Comparison of ENCODE assay signal across 8 mouse cellular contexts in the genomic region with DNA sequence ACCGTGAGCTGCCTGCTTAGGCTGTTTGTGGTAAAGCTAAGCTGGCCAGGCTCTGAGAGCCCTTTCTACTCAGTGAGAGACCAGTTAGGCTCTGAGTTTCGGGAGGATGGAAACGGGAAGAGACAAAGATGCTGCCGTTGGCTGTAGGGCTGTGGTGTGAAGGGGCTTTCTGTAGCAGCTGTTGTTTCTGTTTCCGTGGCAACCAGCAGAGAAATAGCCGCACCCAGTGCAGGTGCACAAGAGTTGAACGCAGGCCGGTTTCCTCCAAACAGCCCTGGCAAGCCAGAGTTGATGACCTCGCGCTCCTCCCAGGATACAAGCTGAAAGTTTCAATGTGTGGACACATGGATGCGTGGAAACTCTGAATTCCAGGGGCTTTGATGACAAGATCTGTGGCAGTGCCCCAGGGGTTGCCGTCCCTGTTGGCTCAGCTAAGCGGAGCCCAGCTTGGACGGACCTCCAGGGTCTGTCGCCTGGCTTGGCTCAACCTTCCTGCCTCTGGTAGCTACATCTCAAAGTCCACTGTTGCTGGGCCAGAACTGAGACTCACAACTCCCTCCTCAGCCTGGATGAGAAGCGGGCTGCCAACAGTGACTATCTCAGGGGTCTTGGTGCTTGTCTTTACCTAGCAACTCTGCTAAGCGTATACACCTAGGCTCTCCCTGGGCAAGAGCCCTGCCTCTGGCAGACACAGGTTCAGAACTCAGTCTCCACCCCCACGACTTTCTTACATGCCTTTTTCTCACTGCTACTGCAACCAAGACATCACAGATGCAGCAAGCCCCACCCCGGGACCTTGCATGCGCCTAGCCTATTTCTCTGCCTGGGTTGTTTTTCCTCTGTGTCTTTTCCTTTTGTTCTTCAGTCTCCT.
A peak's percentile ranks its signal among the peaks of the same experiment; 100 is the strongest.
DNase-seq lines count a peak whose midpoint lies in the region; ATAC-seq and TF ChIP-seq lines count a peak whose summit lies in the region.

No protein-coding gene starts in this region.

- DNase-seq in left cerebral cortex, postnatal 4 days: peak; percentile 73
- DNase-seq in left cerebral cortex, adult 8-10 months (ENCODE audit: low spot score in 2 of 2): no peak
- peak; percentile 53 for DNase-seq in forebrain, embryonic 11.5 days (ENCODE audit: low spot score)
- DNase-seq in hindbrain, embryonic 10.5 days (ENCODE audit: low spot score): peak; percentile 53
- peak; percentile 57 for DNase-seq in liver, postnatal 0 days
- DNase-seq in urinary bladder, postnatal 14 days (ENCODE audit: low spot score): no peak
- DNase-seq in right cerebral cortex, adult 18-20 months: no peak

- no peaks in the 10 kb centered on the region for H3K27me3 ChIP-seq in forebrain, embryonic 11.5 days (ENCODE audit: control insufficient read depth, insufficient read depth, low read length)
- 0 out of 2 replicates have a peak, but pooled peaks cover 3% of the 10 kb centered on the region for H3K27me3 ChIP-seq in hindbrain, embryonic 10.5 days (ENCODE audit: insufficient read depth, poor library complexity, severe bottlenecking)
- H3K27me3 ChIP-seq in liver, postnatal 0 days (ENCODE audit: insufficient read depth, low read length): no peaks in the 10 kb centered on the region
- no peaks in the 10 kb centered on the region for H3K27me3 ChIP-seq in neural tube, embryonic 14.5 days (ENCODE audit: control insufficient read depth, insufficient read depth, low read length)

- H3K27ac ChIP-seq in forebrain, embryonic 11.5 days (ENCODE audit: low read depth, low read length): 0 out of 2 replicates have a peak overlapping the region, but pooled peaks have one; percentile 2
- peak overlapping the region; percentile 73 for H3K27ac ChIP-seq in hindbrain, embryonic 10.5 days
- peak overlapping the region; percentile 81 for H3K27ac ChIP-seq in liver, postnatal 0 days (ENCODE audit: low read depth)
- H3K27ac ChIP-seq in neural tube, embryonic 14.5 days (ENCODE audit: low read depth, low read length): 0 out of 2 replicates have a peak overlapping the region, but pooled peaks have one; percentile 28

- no peak for TF ChIP-seq CTCF in liver, postnatal 0 days (IDR thresholded peaks at IDR 0.05; ENCODE audit: low read depth)

- no peak for TF ChIP-seq EP300 in liver, postnatal 0 days (IDR thresholded peaks at IDR 0.05; ENCODE audit: low read depth)

- WGBS in forebrain, embryonic 11.5 days: 51% methylated on average over 20 of the region's 20 CpGs
- 52% methylated on average over 20 of the region's 20 CpGs for WGBS in hindbrain, embryonic 10.5 days
- WGBS in liver, postnatal 0 days (ENCODE audit: insufficient replicate concordance): 41% methylated on average over 20 of the region's 20 CpGs
- 33% methylated on average over 20 of the region's 20 CpGs for WGBS in neural tube, embryonic 14.5 days

- H3K36me3 ChIP-seq in forebrain, embryonic 11.5 days (ENCODE audit: control insufficient read depth, insufficient read depth, low read length): no peaks in the 10 kb centered on the region
- H3K36me3 ChIP-seq in hindbrain, embryonic 10.5 days: no peaks in the 10 kb centered on the region
- no peaks in the 10 kb centered on the region for H3K36me3 ChIP-seq in liver, postnatal 0 days (replicated peaks; ENCODE audit: insufficient read depth, low read length)
- no peaks in the 10 kb centered on the region for H3K36me3 ChIP-seq in neural tube, embryonic 14.5 days (ENCODE audit: control insufficient read depth, insufficient read depth, low read length)

- peak; percentile 56 for ATAC-seq in forebrain, embryonic 11.5 days (replicated peaks; ENCODE audit: low FRiP score)
- ATAC-seq in liver, postnatal 0 days: peak; percentile 69
- ATAC-seq in neural tube, embryonic 14.5 days (ENCODE audit: low read depth): peak; percentile 59; the same call in 1 of the 2 replicates

- no peak overlapping the region for H3K9ac ChIP-seq in forebrain, embryonic 11.5 days (ENCODE audit: low read length)
- H3K9ac ChIP-seq in liver, postnatal 0 days (replicated peaks): no peak overlapping the region
- no peak overlapping the region for H3K9ac ChIP-seq in neural tube, embryonic 14.5 days (replicated peaks; ENCODE audit: low read depth, low read length)

- intact Hi-C loops in left cerebral cortex, postnatal 4 days (cut with DNase I): no loop called here

- H3K4me1 ChIP-seq in forebrain, embryonic 11.5 days (replicated peaks; ENCODE audit: control insufficient read depth, insufficient read depth, low read length): peaks cover 11% of the 10 kb centered on the region; the same call in 1 of the 2 replicates
- H3K4me1 ChIP-seq in hindbrain, embryonic 10.5 days (replicated peaks): peaks cover 45% of the 10 kb centered on the region
- peaks cover 39% of the 10 kb centered on the region for H3K4me1 ChIP-seq in liver, postnatal 0 days (ENCODE audit: insufficient read depth)
- peaks cover 11% of the 10 kb centered on the region for H3K4me1 ChIP-seq in neural tube, embryonic 14.5 days (ENCODE audit: control insufficient read depth, insufficient read depth, low read length)

- H3K4me2 ChIP-seq in forebrain, embryonic 11.5 days (ENCODE audit: low read depth, low read length, severe bottlenecking): no peak overlapping the region
- no peak overlapping the region for H3K4me2 ChIP-seq in liver, postnatal 0 days (ENCODE audit: low read depth, low read length)
- no peak overlapping the region for H3K4me2 ChIP-seq in neural tube, embryonic 14.5 days (ENCODE audit: low read depth, low read length)

- H3K4me3 ChIP-seq in forebrain, embryonic 11.5 days (ENCODE audit: low read depth, low read length): no peak overlapping the region
- no peak overlapping the region for H3K4me3 ChIP-seq in hindbrain, embryonic 10.5 days
- H3K4me3 ChIP-seq in liver, postnatal 0 days (ENCODE audit: low read depth, low read length): no peak overlapping the region
- H3K4me3 ChIP-seq in neural tube, embryonic 14.5 days (ENCODE audit: low read depth, low read length): no peak overlapping the region

- H3K9me3 ChIP-seq in forebrain, embryonic 11.5 days (ENCODE audit: control insufficient read depth, low read length): no peaks in the 10 kb centered on the region
- no peaks in the 10 kb centered on the region for H3K9me3 ChIP-seq in hindbrain, embryonic 10.5 days
- no peaks in the 10 kb centered on the region for H3K9me3 ChIP-seq in liver, postnatal 0 days (ENCODE audit: low read length)
- no peaks in the 10 kb centered on the region for H3K9me3 ChIP-seq in neural tube, embryonic 14.5 days (ENCODE audit: control insufficient read depth, low read length)

Comparison
In these comparisons a context has a peak if more than half of its experiments do, and no peak if none do; other contexts are left out.
1. DNase-seq: peak in left cerebral cortex, postnatal 4 days (single experiment), forebrain, embryonic 11.5 days (single experiment), hindbrain, embryonic 10.5 days (single experiment) and liver, postnatal 0 days (single experiment); none in left cerebral cortex, adult 8-10 months (0 of 2), urinary bladder, postnatal 14 days (single experiment) and right cerebral cortex, adult 18-20 months (single experiment).
2. H3K27ac ChIP-seq: peak in every context shown above with its lines; median percentile 81 in liver, postnatal 0 days; 73 in hindbrain, embryonic 10.5 days; 28 in neural tube, embryonic 14.5 days; 2 in forebrain, embryonic 11.5 days.
3. Peak in every context shown above with its lines, with median percentiles within 50 percentile points of each other: ATAC-seq.